Mouse (Mus musculus) hindbrain, embryonic 16.5 days (tissue): Measurements from ENCODE around the gene Cdc37. TPM values are rescaled to one million over a fixed set of nuclear protein-coding genes. Genes with fewer than 3 reads are reported as not detected.
"Not testable (repeated sequence)": the region's sequence is repeated elsewhere in the genome, so short reads cannot be mapped to it uniquely, and the experiment has no call there.

Source experiments
- ATAC-seq: fragments of 200-750 bp; cut with Nextera tagmentation; 2 replicates; pipeline ENCODE4 v1.8.0; 2017; ENCODE audit warnings: moderate TSS enrichment, moderate library complexity
- H3K27ac ChIP-seq: fragments of 300-500 bp; sonication (generic); 2 replicates; pipeline ENCODE4 v1.5.1; 2014; ENCODE audit warnings: low read depth, mild to moderate bottlenecking, control low read depth, low read length, moderate library complexity
- H3K27me3 ChIP-seq: fragments of 300-500 bp; sonication (generic); replicated peaks from 2 replicates; pipeline ENCODE4 v1.6.1; 2014; ENCODE audit warnings: low read length; ENCODE audit not compliant: control insufficient read depth, insufficient read depth
- H3K36me3 ChIP-seq: fragments of 300-500 bp; sonication (generic); 2 replicates; pipeline ENCODE4 v1.6.1; 2014; ENCODE audit warnings: mild to moderate bottlenecking, low read length, moderate library complexity, mixed read lengths; ENCODE audit not compliant: control insufficient read depth, insufficient read depth
- H3K4me1 ChIP-seq: fragments of 300-500 bp; sonication (generic); 2 replicates; pipeline ENCODE4 v1.6.1; 2014; ENCODE audit warnings: low read depth, low read length; ENCODE audit not compliant: control insufficient read depth, insufficient read depth
- H3K4me2 ChIP-seq: fragments of 300-500 bp; sonication (generic); 2 replicates; pipeline ENCODE4 v1.6.1; 2014; ENCODE audit warnings: mild to moderate bottlenecking, low read length, control low read depth, moderate library complexity
- H3K4me3 ChIP-seq: fragments of 300-500 bp; sonication (generic); 2 replicates; pipeline ENCODE4 v1.5.1; 2014; ENCODE audit warnings: mild to moderate bottlenecking, low read length, control low read depth, moderate library complexity
- H3K9ac ChIP-seq: fragments of 300-500 bp; sonication (generic); 2 replicates; pipeline ENCODE4 v1.6.1; 2014; ENCODE audit warnings: low read depth, mild to moderate bottlenecking, control low read depth, low read length, moderate library complexity
- H3K9me3 ChIP-seq: fragments of 300-500 bp; sonication (generic); 2 replicates; pipeline ENCODE4 v1.6.1; 2014; ENCODE audit warnings: mild to moderate bottlenecking, low read length, moderate library complexity; ENCODE audit not compliant: control insufficient read depth
- WGBS: fragments of 180-500 bp; shearing (Covaris S2); extraction: QIAGEN DNeasy Blood & Tissue Kit; methylation state at CpG from one replicate; pipeline ENCODE4 v1.1.7; 2014; 5-methylcytosine and 5-hydroxymethylcytosine counted together
- polyA plus RNA-seq: library from polyadenylated mRNA; unstranded; fragments of >200 nt; fragmentation: Nextera tagmentation; extraction: Ambion mirVana; gene quantifications from 2 replicates; pipeline ENCODE4 v1.2.1, GENCODE M21; 2015

Cdc37 gene
- polyA plus RNA-seq, result 204 and 211 TPM in 2 replicates

DNA sequence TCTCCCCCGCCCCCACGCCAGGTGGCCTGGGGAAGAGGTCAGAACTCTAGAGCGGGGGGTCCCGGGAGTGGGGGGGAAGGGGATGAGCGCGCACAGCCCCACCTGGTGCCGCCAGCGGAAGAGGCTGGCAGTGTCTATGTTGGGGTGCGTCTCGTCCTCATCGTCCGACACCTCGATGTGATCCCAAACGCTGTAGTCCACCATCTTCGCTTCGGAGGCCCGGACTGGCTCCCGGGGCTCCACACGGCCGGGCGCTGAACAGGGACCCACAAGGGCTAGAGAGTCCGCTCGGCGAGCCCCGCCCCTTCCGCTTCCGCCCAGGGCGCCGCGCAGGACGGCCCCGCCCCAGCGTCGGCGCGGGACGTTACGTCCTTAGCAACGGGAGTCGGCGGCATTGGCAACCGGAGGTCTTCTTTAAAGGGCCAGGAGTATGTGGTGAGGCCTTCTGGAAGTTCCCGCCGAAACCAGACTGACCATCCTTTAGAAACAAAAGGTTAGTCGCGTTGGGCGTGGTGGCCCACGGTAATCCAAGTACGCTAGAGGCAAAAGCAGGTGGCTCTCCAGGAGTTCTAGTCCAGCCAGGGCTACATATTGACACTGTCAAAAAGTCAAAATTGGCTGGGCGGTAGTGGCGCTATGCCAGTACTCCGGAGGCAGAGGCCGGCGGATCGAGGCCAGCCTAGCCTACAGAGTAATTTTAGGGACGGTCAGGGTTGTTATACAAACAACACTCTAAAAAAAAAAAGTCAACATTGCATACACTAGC, at the start of gene Cdc37:
TSS of gene Cdc37 (minus strand) at position 329 of the 766 bp plus-strand sequence.
- ATAC-seq, result peak; percentile 97
- Histone ChIP-seq H3K27ac (peak within 1 kb of the TSS; percentile 80), H3K27me3 (peaks cover 3% of the 10 kb centered on the region; the same call in 1 of the 2 replicates), H3K4me2 (peak within 1 kb of the TSS; percentile 99), H3K36me3 (no peaks in the 10 kb centered on the region), H3K9ac (peak within 1 kb of the TSS; percentile 91), H3K4me1 (peaks cover 37% of the 10 kb centered on the region), H3K9me3 (no peaks in the 10 kb centered on the region), H3K4me3 (peak within 1 kb of the TSS; percentile 92)
- 3% methylated on average over 56 of the region's 56 CpGs for WGBS

DNA sequence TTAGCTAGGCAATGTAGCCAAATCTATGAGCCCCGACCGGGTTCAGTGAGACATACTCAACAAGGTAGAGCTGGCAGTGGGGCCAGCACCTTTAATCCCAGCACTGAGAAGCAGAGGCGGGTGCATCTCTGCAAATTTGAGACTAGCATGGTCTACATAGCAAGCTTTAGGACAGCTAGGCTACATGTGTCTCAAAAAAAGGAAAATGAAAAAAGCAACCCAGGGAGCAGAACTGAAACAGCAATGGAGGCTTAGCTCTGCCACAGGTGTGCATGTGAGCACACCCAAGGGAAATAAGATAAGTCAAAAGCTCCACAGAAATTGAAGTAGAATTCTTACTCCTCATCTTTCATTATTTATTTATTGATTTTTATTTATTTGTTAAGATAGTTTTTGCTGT, 49.2 kb upstream of the Cdc37 start:
- Histone ChIP-seq H3K4me3 (peak overlapping the region; percentile 75; the same call in 1 of the 2 replicates), H3K27ac (no peak overlapping the region), H3K36me3 (peaks cover 10% of the 10 kb centered on the region), H3K4me2 (no peak overlapping the region), H3K9me3 (no peaks in the 10 kb centered on the region), H3K27me3 (no peaks in the 10 kb centered on the region), H3K9ac (no peak overlapping the region), H3K4me1 (peaks cover 7% of the 10 kb centered on the region)
- 80% methylated on average over 3 of the region's 3 CpGs for WGBS
- ATAC-seq, result no peak

DNA sequence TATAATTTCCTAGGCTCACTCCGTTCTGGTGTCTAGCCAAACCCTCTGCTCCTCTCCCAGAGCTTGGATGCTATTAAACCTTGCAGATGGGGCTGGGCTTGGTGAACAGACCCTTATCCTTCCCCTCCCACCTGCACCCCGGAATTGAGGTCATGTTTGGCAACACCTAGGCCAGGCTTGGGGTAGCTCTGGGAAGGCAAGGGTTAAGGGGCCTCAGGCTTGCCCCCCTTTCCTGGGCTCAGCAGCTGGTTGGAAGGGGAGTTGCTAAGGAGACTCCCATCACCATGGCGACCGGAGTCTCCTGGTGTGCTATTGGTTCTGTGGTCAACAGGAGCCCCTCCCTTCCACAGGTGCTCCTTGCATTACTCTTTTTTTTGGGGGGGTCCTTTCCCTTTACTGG, 48.2 kb upstream of the Cdc37 start:
- WGBS, result 5% methylated on average over 4 of the region's 4 CpGs
- Histone ChIP-seq H3K4me3 (peak overlapping the region; percentile 75), H3K9me3 (no peaks in the 10 kb centered on the region)

DNA sequence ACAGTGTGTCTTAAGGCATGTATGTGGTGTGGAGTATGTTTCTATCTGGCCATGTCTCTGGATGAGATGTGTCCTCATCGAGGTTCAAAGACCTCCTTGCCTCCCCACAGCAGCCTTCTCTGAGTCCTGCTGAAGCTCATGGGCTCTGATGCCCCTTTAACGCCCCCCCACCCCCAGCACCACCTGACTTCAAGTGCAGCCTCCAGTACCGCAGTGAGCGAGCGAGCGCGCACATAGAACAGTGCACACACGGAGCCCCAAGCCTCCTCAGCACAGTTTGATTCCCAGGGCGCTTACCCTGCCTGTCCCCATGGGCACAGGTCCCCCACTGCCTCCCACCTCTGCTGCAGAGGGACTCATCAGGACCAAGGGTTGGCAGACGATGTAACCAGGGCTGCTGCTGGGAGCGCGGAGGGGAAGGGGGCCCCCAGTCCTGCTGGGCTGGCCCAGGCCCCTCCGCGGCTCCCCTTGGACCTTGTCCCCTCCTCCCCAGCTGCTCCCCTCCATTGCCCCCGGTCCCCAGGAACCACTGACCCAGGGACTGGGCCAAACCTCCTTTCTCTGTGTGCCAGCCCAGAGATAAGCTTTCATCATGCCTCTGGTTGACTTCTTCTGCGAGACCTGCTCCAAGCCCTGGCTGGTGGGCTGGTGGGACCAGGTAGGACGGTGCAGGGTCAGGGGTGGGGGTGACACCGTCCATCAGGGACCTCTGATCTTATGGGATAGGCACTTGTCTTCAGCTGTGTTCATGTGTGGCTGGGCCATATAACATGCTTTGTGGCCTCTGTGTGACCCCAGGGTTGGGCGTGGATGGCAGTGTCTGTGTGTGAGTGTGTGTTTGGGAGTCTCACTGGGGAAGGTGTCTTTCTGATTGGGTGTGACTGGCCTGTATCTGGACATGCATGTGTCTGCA, 47.0 kb upstream of the Cdc37 start:
- peak; percentile 88 for ATAC-seq
- 9% methylated on average over 17 of the region's 19 CpGs for WGBS
- Histone ChIP-seq H3K9me3 (no peaks in the 10 kb centered on the region), H3K4me2 (peak overlapping the region; percentile 76), H3K27me3 (no peaks in the 10 kb centered on the region), H3K27ac (peak overlapping the region; percentile 71), H3K4me3 (peak overlapping the region; percentile 75), H3K4me1 (peaks cover 7% of the 10 kb centered on the region), H3K36me3 (peaks cover 7% of the 10 kb centered on the region), H3K9ac (peak overlapping the region; percentile 78)

More for the DNA sequence above, 48.2 kb upstream of the Cdc37 start:
- Histone ChIP-seq H3K4me1 (peaks cover 7% of the 10 kb centered on the region), H3K4me2 (peak overlapping the region; percentile 76), H3K27me3 (no peaks in the 10 kb centered on the region), H3K36me3 (peaks cover 7% of the 10 kb centered on the region), H3K9ac (peak overlapping the region; percentile 78), H3K27ac (peak overlapping the region; percentile 41; the same call in 1 of the 2 replicates)
- ATAC-seq, result peak; percentile 84

DNA sequence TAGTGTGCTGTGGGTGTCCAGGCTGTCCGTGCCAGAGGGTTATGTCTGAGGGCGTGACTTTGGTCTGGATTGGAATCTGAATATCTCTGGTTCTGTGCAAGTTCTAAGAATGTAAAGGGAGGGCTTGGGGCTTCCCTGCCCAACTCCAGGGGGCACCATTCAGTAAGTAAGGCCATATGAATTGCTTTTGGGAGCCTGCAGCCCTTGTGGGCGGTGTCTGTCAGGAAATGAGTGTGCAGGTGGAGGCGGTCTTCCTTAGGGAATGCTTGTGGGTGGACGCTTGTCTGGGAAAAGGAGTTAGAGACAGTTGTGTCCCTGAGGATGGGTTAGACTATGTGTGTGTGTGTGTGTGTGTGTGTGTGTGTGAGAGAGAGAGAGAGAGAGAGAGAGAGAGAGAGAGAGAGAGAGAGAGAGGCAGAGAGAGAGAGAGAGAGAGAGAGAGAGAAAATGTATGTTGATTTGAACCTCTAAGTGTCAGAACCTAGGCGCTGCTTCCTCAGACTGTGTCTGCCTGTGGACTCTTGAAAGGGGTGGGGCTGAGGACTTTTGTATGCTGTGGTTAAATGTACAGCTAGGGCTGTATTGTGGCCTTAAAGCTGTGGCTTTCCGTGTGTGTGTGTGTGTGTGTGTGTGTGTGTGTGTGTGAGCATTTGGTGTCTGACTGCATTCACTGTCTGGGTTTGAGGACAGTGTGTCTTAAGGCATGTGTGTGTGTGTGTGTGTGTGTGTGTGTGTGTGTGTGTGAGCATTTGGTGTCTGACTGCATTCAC, 46.1 kb upstream of the Cdc37 start:
- H3K27ac ChIP-seq, result peak overlapping the region; percentile 71; the same call in 1 of the 2 replicates

DNA sequence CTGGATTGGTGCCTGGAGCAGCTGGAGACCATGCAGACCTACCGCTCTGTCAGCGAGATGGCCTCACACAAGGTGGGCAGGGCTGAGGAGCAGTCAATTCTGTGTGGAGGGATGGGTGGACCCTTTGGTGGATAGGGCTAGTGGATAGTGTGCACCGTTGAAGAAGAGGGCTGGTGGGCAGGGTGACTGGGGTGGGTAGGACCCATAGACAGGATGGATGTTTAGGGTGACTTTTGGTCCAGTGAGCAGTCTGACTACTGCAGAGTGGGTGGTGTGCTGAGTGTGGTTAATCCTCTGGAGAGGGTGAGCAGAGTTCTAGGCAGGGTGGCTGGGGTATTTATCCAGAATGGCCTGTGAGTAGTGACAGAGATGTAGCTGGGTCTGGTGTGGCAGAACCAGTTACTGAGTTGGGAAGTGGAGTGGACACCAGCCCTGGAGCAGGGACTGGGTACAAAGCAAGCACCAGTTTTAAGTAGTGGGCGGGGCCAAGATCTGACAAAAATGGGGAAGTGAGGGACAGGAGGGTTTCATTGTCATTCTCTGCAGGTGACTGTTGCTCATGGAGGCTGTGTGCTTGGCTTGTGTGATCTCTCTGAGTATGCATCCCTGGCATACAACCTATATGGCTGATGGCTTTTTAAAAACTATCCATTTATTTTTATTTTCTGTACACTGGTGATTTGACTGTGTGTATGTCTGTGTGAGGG, 45.2 kb upstream of the Cdc37 start:
- no peak overlapping the region for H3K4me2 ChIP-seq
- no peak overlapping the region for H3K9ac ChIP-seq
- H3K9me3 ChIP-seq, result no peaks in the 10 kb centered on the region
- H3K4me3 ChIP-seq, result no peak overlapping the region
- H3K27me3 ChIP-seq, result no peaks in the 10 kb centered on the region
- WGBS, result 77% methylated on average over 4 of the region's 4 CpGs
- H3K4me1 ChIP-seq, result peaks cover 7% of the 10 kb centered on the region
- 0 out of 2 replicates have a peak, but pooled peaks cover 2% of the 10 kb centered on the region for H3K36me3 ChIP-seq
- H3K27ac ChIP-seq, result no peak overlapping the region
- ATAC-seq, result no peak

More for the DNA sequence above, 46.1 kb upstream of the Cdc37 start:
- not testable (repeated sequence) for H3K27me3 ChIP-seq, H3K9me3 ChIP-seq, H3K4me1 ChIP-seq, H3K36me3 ChIP-seq, H3K9ac ChIP-seq
- H3K4me3 ChIP-seq, result peak overlapping the region; percentile 75; the same call in 1 of the 2 replicates
- ATAC-seq, result peak; percentile 9
- peak overlapping the region; percentile 76 for H3K4me2 ChIP-seq
- WGBS, result 46% methylated on average over 7 of the region's 7 CpGs

DNA sequence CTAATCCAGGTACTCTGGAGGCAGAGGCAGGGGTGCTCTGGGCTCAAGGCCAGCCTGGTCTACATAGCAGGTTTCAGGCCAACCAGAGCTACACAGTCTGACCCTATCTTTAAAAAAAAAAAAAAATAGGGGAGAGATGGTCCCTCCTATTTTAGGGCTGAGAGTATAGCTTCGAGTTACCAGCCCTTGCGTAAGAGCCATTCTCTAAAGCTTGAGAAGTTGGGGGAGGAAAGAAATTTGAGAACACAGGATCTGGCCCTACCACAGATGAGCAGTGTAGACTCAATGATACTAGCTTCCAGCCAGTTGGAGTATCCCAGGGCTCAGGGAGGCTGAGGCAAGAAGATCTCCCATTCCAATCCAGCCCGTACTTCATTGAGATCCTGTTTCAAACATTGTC, 44.0 kb upstream of the Cdc37 start:
- Histone ChIP-seq H3K36me3 (no peaks in the 10 kb centered on the region), H3K4me3 (no peak overlapping the region), H3K27ac (no peak overlapping the region), H3K9me3 (no peaks in the 10 kb centered on the region), H3K4me2 (no peak overlapping the region), H3K27me3 (no peaks in the 10 kb centered on the region), H3K4me1 (peaks cover 7% of the 10 kb centered on the region), H3K9ac (no peak overlapping the region)
- 91% methylated on average over 3 of the region's 3 CpGs for WGBS
- no peak for ATAC-seq

DNA sequence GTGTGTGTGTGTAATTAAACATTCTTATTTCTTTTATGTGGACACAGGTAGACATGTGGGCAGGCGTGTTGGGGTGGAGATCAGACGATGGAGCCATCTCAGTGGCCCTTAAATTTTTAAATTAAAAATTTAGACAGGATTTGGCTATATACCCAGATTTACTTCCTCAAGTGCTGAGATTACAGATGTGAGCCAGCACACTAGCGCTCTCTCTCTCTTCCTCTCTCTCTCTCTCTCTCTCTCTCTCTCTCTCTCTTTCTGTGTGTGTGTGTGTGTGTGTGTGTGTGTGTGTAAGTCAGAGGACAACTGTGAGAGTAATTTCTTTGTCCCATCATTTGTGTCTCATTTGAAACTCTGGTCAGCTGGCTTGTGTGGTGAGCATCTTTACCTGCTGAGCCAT, 40.9 kb upstream of the Cdc37 start:
- Histone ChIP-seq H3K4me2 (no peak overlapping the region), H3K4me3 (no peak overlapping the region), H3K9me3 (no peaks in the 10 kb centered on the region), H3K36me3 (no peaks in the 10 kb centered on the region), H3K9ac (no peak overlapping the region), H3K4me1 (peaks cover 1% of the 10 kb centered on the region; the same call in 1 of the 2 replicates), H3K27ac (no peak overlapping the region), H3K27me3 (no peaks in the 10 kb centered on the region)
- WGBS, result 56% methylated on average over 3 of the region's 3 CpGs
- ATAC-seq, result no peak
